Mouse (Mus musculus) limb, embryonic 13.5 days (tissue): ENCODE results near the gene Gm14151. TPM values are rescaled to one million over a fixed set of nuclear protein-coding genes. Genes with fewer than 3 reads are reported as not detected.
"Not testable (repeated sequence)": the region's sequence is repeated elsewhere in the genome, so short reads cannot be mapped to it uniquely, and the experiment has no call there.

Experiments used
- ATAC-seq: fragments of 200-750 bp; cut with Nextera tagmentation; 2 replicates; pipeline ENCODE4 v1.8.0; 2017; ENCODE audit warnings: low read depth, moderate number of reproducible peaks, moderate TSS enrichment; ENCODE audit not compliant: low FRiP score
- H3K27ac ChIP-seq: fragments of 300-500 bp; sonication (generic); 2 replicates; pipeline ENCODE4 v1.5.1; 2015; ENCODE audit warnings: inconsistent platforms, mild to moderate bottlenecking, moderate library complexity
- H3K27me3 ChIP-seq: fragments of 300-500 bp; sonication (generic); 2 replicates; pipeline ENCODE4 v1.6.1; 2015; ENCODE audit warnings: mild to moderate bottlenecking, inconsistent platforms
- H3K36me3 ChIP-seq: fragments of 300-500 bp; sonication (generic); 2 replicates; pipeline ENCODE4 v1.6.1; 2015; ENCODE audit warnings: inconsistent platforms, mild to moderate bottlenecking, moderate library complexity
- H3K4me1 ChIP-seq: fragments of 300-500 bp; sonication (generic); 2 replicates; pipeline ENCODE4 v1.6.1; 2015; ENCODE audit warnings: inconsistent platforms
- H3K4me2 ChIP-seq: fragments of 300-500 bp; sonication (generic); replicated peaks from 2 replicates; pipeline ENCODE4 v1.6.1; 2015; ENCODE audit warnings: inconsistent platforms, mild to moderate bottlenecking, moderate library complexity
- H3K4me3 ChIP-seq: fragments of 300-500 bp; sonication (generic); 2 replicates; pipeline ENCODE4 v1.5.1; 2015; ENCODE audit warnings: moderate library complexity, mild to moderate bottlenecking, inconsistent platforms
- H3K9ac ChIP-seq: fragments of 300-500 bp; sonication (generic); 2 replicates; pipeline ENCODE4 v1.6.1; 2015; ENCODE audit warnings: mild to moderate bottlenecking, inconsistent platforms
- H3K9me3 ChIP-seq: fragments of 300-500 bp; sonication (generic); 2 replicates; pipeline ENCODE4 v1.6.1; 2016; ENCODE audit warnings: inconsistent platforms
- WGBS: fragments of 180-500 bp; shearing (Covaris S2); methylation state at CpG from one replicate; pipeline ENCODE4 v1.1.7; 2015; 5-methylcytosine and 5-hydroxymethylcytosine counted together
- polyA plus RNA-seq: library from polyadenylated mRNA; unstranded; fragments of >200 nt; fragmentation: Nextera tagmentation; extraction: Ambion mirVana; gene quantifications from 2 replicates; pipeline ENCODE4 v1.2.1, GENCODE M21; 2015

Gm14151 gene
- not detected in 2 replicates for polyA plus RNA-seq

DNA sequence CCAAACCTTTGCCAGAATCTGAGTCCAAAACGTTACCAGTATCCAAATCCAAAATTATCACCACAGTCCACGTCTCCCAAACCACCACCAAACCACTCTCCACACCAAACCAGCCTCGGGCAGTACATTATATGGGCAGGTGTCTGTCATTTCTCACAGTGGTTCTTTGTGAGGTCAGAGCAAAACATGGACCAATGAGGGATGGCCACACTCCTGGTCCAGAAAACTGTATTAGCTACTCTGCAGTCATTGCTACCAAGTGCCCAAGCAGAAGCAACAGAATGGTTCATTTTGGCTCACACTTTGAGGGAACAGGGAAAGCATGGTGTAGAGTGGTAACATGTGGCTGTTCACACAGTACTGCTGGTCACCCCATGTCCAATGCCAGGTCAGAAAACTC lies at the start of gene Gm14151:
Gm14151 (minus strand) TSS at position 101 of the 400 bp plus-strand sequence.
- H3K27ac ChIP-seq, H3K9me3 ChIP-seq, H3K4me1 ChIP-seq, H3K4me3 ChIP-seq, H3K36me3 ChIP-seq, ATAC-seq, H3K4me2 ChIP-seq, H3K27me3 ChIP-seq, H3K9ac ChIP-seq: not testable (repeated sequence)
- no CpG with 5 or more reads among the region's 3 CpGs for WGBS

DNA sequence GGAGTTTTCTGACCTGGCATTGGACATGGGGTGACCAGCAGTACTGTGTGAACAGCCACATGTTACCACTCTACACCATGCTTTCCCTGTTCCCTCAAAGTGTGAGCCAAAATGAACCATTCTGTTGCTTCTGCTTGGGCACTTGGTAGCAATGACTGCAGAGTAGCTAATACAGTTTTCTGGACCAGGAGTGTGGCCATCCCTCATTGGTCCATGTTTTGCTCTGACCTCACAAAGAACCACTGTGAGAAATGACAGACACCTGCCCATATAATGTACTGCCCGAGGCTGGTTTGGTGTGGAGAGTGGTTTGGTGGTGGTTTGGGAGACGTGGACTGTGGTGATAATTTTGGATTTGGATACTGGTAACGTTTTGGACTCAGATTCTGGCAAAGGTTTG lies 5.8 kb upstream of the Gm14151 start, which contains the start of gene Gm14147:
Gm14147 (plus strand) TSS at position 301 of the 400 bp plus-strand sequence.
- H3K4me3 ChIP-seq, H3K9me3 ChIP-seq, H3K27me3 ChIP-seq, H3K27ac ChIP-seq, H3K9ac ChIP-seq, H3K4me2 ChIP-seq, H3K4me1 ChIP-seq, H3K36me3 ChIP-seq, ATAC-seq: not testable (repeated sequence)
- WGBS = no CpG with 5 or more reads among the region's 3 CpGs

DNA sequence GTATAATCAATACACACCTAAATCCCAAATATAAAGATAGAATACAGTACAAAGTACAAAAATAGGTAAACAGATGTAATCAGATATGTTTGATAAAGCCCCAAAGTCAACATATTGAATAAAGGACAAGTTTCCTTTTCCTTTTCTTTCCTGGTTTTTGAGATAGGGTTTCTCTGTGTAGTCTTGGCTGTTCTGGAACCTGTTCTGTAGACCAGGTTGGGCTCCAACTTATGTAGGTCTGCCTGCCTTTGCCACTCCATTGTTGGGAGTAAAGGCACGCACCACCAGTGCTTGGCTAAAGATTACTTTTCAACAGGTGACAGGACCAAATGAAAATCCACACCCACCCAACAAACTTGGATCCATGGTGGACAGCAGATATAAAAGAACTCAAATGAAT lies 35.5 kb downstream of the Gm14151 start:
- no peaks in the 10 kb centered on the region for H3K27me3 ChIP-seq
- ATAC-seq = no peak
- no peak overlapping the region for H3K27ac ChIP-seq
- WGBS = 65% methylated on average over 1 of the region's 1 CpGs
- no peak overlapping the region for H3K4me3 ChIP-seq
- H3K9ac ChIP-seq = no peak overlapping the region
- no peaks in the 10 kb centered on the region for H3K4me1 ChIP-seq
- H3K9me3 ChIP-seq = 0 out of 2 replicates have a peak, but pooled peaks cover 3% of the 10 kb centered on the region
- no peaks in the 10 kb centered on the region for H3K36me3 ChIP-seq
- H3K4me2 ChIP-seq = no peak overlapping the region

DNA sequence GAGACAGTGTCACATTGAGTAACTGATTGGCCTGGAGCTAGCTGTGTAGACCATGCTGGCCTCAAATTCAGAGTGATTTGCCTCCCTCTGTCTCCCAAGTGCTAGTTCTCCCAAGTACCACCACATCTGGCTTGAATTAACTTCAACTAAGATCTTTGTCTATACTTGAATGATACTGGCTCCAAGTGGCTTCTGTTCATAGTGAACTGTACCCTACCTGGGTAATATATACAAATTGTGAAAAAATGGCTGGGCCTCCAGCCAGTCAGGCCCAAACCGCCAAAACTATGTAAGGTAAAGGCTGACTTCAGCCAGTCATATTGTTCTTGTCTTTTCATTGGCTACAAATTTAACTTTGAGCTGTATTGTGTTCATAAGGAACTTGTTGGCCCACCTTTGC lies 51.7 kb downstream of the Gm14151 start:
- Histone ChIP-seq H3K27me3 (no peaks in the 10 kb centered on the region), H3K4me3 (no peak overlapping the region), H3K27ac (no peak overlapping the region)

DNA sequence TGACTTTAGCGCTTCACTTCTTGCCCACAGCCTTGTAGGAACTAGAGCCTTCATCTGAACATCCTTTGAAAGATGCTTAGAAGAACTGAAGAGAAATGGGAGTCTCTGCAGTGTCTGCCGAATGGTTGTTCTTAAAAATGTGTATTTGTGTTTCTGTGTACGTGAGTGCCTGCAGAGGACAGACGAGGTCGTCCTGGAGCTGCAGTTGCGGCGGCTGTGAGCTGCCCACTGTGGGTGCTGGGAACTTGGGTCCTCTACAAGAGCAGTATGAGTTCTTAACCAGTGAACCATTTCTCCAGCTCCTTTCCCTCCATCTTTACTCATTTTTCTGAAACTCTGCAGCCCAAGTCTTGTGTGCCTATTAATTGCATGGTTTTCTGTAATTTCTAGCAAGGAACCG lies 52.4 kb downstream of the Gm14151 start:
- Histone ChIP-seq H3K4me1 (peaks cover 13% of the 10 kb centered on the region), H3K36me3 (no peaks in the 10 kb centered on the region; the same call in 1 of the 2 replicates), H3K9ac (peak overlapping the region; percentile 99), H3K4me3 (peak overlapping the region; percentile 93), H3K27me3 (no peaks in the 10 kb centered on the region), H3K4me2 (peak overlapping the region; percentile 76), H3K9me3 (no peaks in the 10 kb centered on the region), H3K27ac (peak overlapping the region; percentile 55; the same call in 1 of the 2 replicates)
- 50% methylated on average over 8 of the region's 8 CpGs for WGBS
- ATAC-seq = no peak

More for the DNA sequence above, 51.7 kb downstream of the Gm14151 start:
- WGBS = 84% methylated on average over 1 of the region's 1 CpGs
- Histone ChIP-seq H3K9me3 (no peaks in the 10 kb centered on the region), H3K4me2 (no peak overlapping the region), H3K9ac (no peak overlapping the region), H3K36me3 (no peaks in the 10 kb centered on the region), H3K4me1 (peaks cover 13% of the 10 kb centered on the region)
- ATAC-seq = no peak

DNA sequence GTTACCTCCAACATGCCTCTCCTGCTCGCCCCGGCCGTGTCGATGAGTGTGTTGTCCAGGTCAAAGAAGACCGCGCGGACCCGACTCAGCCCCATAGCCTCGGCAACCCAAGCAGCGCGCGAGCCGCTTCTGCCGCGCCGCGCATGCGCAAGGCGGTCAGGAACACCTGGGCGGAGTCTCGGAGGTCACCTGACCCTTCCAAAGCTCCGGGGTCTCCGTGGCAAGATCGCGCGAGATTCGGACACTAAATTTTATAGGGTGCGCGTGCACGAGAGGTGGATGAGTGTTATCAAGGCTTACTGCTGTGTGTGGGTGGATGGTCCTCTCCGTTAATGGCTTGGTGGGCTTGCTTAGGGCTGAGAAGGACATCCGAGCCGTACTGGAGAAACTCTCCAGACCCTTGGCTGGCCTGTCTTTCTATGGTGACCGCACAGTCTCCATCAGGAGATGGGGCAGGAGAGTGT lies 52.9 kb downstream of the Gm14151 start, which contains the start of the genes Ninl and Nanp:
Ninl (minus strand) TSS at position 151 of the 464 bp plus-strand sequence.
Nanp (minus strand) TSS at position 167 of the 464 bp plus-strand sequence.
- Histone ChIP-seq H3K4me3 (peak within 1 kb of the TSS; percentile 93), H3K9ac (peak within 1 kb of the TSS; percentile 99)
- 2% methylated on average over 33 of the region's 34 CpGs for WGBS

DNA sequence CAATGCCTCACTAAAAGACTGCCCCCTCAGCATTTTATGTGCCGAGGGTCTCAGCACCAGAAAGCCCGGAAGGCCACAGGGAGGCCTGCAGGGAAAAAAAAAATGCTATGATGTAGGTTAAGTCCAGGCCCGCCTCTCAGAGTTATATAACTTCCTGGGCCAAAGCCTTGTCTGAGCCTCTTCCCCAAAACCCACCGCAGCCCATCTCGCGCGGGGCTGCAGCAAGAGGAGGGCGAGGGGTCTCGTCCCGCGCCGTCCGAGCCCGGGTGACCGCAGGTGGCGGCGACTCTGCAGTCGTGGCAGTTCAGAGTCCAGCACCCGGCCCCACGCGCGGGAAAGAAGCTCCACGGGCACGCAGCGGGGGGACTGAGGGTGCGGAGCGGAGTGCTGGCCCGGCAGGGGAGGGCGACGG lies 53.3 kb downstream of the Gm14151 start:
- WGBS = under 1% methylated on average over 30 of the region's 30 CpGs
- Histone ChIP-seq H3K36me3 (peaks cover 6% of the 10 kb centered on the region; the same call in 1 of the 2 replicates), H3K4me1 (peaks cover 13% of the 10 kb centered on the region), H3K9ac (peak overlapping the region; percentile 99), H3K4me2 (peak overlapping the region; percentile 76), H3K27ac (peak overlapping the region; percentile 81), H3K27me3 (no peaks in the 10 kb centered on the region), H3K9me3 (no peaks in the 10 kb centered on the region), H3K4me3 (peak overlapping the region; percentile 93)
- ATAC-seq = no peak

More for the DNA sequence above, 52.9 kb downstream of the Gm14151 start, which contains the start of the genes Ninl and Nanp:
- no peaks in the 10 kb centered on the region for H3K27me3 ChIP-seq
- ATAC-seq = peak; percentile 98
- H3K36me3 ChIP-seq = peaks cover 4% of the 10 kb centered on the region; the same call in 1 of the 2 replicates
- H3K4me1 ChIP-seq = peaks cover 13% of the 10 kb centered on the region
- peak within 1 kb of the TSS; percentile 81 for H3K27ac ChIP-seq
- H3K9me3 ChIP-seq = no peaks in the 10 kb centered on the region
- H3K4me2 ChIP-seq = peak within 1 kb of the TSS; percentile 76

DNA sequence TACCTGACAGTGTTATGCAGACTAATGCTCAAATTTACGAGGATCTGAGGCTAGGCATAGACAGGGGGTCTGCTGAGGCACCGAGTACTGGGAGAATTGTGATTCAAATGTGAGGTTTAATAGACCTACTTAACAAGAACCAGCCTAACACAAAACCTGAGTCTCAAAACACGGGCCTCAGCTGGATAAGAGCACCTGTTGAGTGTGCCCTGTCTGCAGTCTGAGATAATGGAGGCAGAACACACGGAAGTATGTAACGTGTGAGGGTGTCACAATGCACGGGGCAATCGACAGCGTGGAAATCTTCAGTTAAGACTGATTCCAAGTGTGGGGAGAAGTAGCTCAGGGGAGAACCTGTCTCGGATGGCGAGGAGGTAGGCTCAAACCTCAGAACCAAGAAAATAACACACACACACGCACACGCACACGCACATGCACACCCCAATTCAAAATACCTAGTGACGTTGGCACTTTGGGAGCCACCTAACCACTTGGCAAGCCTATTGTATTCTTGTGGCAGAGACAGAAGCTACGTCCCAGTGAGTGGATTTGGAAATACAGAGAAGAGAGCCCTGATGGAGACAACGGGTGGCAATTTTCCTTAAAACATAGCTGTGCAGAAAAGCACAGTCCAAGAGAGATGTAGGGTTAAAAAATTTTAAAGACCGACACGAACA lies 54.1 kb downstream of the Gm14151 start:
- H3K9ac ChIP-seq = peak overlapping the region; percentile 99
- peak overlapping the region; percentile 76 for H3K4me2 ChIP-seq
- WGBS = 60% methylated on average over 18 of the region's 18 CpGs
- H3K4me1 ChIP-seq = peaks cover 13% of the 10 kb centered on the region
- H3K36me3 ChIP-seq = peaks cover 9% of the 10 kb centered on the region; the same call in 1 of the 2 replicates
- no peaks in the 10 kb centered on the region for H3K27me3 ChIP-seq
- no peak for ATAC-seq
- H3K27ac ChIP-seq = no peak overlapping the region
- H3K9me3 ChIP-seq = no peaks in the 10 kb centered on the region
- peak overlapping the region; percentile 93 for H3K4me3 ChIP-seq

DNA sequence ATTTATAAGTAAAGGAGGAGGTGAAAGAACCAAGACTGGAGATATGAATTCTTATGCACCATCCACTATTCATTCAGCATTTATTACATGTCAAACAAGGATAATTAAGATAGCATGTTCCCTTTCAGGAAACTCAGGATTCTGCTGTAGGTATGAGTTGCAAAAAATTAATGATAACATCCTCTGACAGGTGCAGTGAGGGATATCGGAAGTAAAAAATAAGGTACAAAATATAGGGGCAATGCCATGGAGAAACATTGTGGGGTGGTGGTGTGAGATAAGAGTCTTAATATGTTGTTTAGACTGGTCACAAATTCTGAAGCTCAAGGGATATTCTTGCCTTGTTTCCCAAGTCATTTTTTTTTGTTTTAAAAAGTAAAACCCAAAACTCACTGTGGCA lies 54.9 kb downstream of the Gm14151 start:
- peak overlapping the region; percentile 99; the same call in 1 of the 2 replicates for H3K9ac ChIP-seq
- 90% methylated on average over 1 of the region's 1 CpGs for WGBS
- H3K27ac ChIP-seq = no peak overlapping the region
- no peaks in the 10 kb centered on the region for H3K27me3 ChIP-seq
- H3K4me1 ChIP-seq = peaks cover 13% of the 10 kb centered on the region
- no peaks in the 10 kb centered on the region for H3K9me3 ChIP-seq
- peak overlapping the region; percentile 76 for H3K4me2 ChIP-seq
- H3K36me3 ChIP-seq = peaks cover 13% of the 10 kb centered on the region; the same call in 1 of the 2 replicates
- ATAC-seq = no peak
- H3K4me3 ChIP-seq = no peak overlapping the region

Other genes starting within 250 kb of the Gm14151 start
- gene Abhd12, start 187.6 kb downstream of the Gm14151 start, polyA plus RNA-seq = 68.1 and 75.6 TPM in 2 replicates
- 49.7 and 55.3 TPM in 2 replicates for gene Gins1, start 186.9 kb downstream of the Gm14151 start, polyA plus RNA-seq
- gene Ninl, start 53.0 kb downstream of the Gm14151 start, polyA plus RNA-seq = 8.6 and 9.8 TPM in 2 replicates
- gene Nanp, start 53.0 kb downstream of the Gm14151 start, polyA plus RNA-seq = 49.4 and 51.4 TPM in 2 replicates
- gene Gm14147, start 5.9 kb upstream of the Gm14151 start, polyA plus RNA-seq = not detected in 2 replicates